Mouse (Mus musculus) urinary bladder, postnatal 10 days (tissue): ENCODE measurements around the gene 9330182L06Rik.

Experiments
- DNase-seq: peaks from one replicate; pipeline ENCODE4 v3.0.0; 2022; ENCODE audit warnings: low spot score

The 9330182L06Rik gene

DNA sequence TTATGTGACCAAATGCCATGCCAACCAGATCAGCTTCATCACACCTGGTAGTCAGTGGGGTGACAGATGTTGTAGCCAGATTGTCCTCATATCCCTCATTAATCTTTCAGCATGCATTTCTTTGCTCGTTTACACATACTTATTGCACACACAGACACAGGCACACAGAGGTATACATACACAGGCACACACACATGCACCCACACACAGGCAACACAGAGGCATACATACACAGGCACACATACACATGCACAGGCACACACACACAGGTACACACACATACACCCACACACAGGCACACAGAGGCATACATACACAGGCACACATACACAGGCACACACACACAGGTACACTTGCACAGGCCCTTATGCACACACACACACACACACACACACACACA, 99.0 kb downstream of the 9330182L06Rik start:
- DNase-seq: no peak

DNA sequence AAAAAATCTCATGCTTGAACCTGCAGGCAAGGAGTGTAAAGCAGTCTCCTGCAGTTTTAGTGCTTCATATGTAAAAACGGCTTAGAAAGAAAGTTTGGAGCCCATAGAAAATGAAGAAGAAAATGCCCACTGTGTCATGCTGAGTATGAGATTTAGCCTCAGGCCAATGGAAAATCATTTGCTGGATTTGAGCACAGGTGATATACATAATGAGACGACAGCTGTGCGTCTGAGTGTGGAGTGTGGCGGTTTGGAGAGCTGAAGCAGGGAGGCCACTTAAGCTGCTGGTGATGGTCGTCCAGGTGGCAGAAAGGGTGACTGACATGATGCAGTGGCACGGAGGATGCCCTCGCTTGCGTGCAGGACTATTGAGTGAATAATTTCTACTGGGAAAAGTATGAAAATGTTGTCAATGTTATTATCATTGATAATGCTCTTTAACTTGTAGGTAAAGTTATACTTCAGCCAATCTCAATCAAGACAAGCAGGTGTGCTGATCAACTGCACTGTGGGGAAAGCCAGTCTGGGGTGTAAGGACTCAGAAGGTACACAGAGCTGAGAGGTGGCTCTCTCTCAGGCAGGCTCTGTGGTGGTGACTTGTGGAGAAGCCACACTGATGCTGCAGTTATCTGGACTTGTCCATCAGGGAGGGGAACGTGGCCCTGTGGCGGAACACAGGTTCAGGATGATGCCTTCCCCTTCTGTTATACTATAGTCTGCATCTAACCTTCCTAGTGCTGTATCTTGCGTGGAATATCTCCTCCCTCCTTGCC, 102.2 kb downstream of the 9330182L06Rik start:
- DNase-seq: no peak

DNA sequence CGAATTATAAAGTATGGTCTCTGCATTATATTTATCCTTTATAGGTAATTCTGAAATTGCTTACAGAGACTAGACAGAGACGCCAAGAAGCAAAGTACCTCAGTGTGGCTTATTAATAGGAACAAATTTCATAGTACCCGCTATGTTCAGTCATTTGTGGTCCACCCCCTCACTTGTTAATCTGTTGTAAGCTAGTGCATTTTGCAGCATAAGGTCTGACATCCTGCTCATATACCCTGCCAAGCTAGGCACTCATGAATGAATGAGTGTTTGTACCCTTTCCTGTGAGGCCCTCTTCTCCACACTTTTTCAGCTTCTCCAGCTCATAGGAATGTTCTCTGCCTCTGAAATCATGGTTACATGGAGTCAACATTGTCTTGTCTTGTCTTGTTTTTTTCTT, 105.2 kb downstream of the 9330182L06Rik start:
- DNase-seq: no peak

DNA sequence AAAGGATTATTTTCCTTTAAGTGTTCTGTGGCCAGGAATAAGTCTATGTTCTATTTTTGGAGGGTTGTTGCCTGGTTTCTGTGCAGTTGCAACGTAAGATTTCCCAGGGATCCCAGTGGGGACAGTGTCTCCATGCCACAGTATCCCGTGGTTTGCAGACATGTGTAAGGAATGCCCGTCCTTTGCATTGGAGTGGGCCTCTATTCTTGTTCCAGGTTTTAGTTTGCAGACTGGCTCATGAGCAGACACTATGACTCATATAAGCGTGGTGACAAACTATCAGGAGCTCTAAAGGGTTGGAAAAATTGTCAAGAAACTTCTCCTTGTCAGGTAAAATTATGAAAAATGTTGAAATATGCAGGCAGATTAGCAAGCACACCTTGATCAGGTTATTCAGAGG, 107.4 kb downstream of the 9330182L06Rik start:
- DNase-seq: no peak

DNA sequence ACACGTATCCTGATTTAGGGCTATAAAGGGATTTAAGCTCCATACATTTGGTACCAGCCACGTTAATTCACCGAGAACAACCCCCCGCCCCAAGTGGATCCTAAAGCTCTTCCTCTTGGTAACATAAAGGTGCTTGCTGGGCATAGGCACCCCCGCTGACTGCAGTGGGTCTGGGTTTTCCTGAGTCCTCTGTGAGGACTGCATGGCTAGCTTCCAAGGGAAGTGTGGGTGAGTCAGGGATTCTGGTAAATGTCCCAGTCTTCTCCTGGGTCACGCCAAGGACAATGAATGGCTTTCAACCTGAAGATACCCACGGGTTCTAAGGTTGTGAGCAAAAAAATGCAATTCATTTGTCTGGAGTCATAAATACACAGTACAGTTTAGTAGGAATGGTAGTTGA, 124.0 kb downstream of the 9330182L06Rik start:
- no peak for DNase-seq

DNA sequence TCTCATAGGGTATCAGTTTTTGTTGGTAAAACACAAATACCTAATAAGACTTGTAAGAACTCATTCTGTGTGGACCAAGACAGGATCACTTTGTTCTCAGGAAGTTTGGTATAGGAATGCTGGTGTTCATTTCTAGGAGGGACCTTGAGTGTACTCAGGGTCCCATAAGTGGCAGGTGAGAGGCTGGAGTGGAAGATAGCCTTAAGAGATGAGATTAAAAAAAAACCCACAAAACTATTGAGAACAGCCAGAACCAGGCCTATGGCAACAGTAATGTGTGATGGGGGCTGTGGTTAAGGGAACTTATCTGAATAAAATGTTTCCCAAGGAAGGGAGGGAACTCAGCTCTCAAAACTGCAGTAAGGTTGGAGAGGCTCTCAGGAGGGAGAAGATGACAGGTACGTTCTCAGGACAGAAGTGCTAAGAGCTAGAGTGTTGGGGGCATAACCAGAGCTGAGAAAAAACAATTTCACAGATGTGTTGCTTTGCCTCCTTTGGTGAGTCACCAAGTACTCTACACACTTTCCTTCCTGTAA, 126.0 kb downstream of the 9330182L06Rik start:
- DNase-seq: no peak

DNA sequence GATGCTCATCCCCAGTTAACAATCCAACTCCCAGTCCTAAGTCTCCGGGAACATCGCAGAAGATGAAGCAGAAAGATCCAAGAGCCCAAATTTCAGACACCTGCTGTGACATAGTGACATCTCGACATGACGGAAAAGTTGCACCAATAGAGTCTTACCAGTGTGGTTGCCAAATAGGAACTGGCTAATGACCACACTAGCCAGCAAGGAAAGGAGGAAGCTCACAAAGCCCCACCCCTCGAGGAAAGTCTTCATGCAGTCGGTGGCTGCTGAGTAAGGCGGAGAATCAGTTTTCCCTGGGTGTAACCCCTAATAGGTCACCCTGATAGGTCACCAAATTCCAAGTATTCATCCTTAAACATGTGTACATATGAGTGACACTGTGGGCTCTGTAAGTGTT, 151.2 kb downstream of the 9330182L06Rik start:
- no peak for DNase-seq

DNA sequence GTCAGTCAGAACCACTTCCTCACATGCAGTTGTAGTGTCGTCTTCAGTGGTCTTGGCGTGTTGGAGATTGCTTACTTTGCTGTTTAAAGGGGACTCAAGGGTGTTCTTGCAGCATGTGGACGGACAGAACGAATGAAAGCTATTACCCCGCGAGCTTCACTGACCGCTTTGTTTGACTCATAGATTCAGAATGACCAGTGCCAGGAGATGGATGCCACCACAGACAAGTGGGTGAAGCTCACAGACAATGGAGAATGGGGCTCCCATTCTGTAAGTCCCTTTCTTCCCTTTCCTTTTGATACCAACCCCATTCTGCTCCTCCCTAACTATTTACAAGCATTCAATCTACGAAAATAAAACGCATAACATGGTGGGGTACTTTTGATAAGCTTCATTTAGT, 151.9 kb downstream of the 9330182L06Rik start:
- no peak for DNase-seq

DNA sequence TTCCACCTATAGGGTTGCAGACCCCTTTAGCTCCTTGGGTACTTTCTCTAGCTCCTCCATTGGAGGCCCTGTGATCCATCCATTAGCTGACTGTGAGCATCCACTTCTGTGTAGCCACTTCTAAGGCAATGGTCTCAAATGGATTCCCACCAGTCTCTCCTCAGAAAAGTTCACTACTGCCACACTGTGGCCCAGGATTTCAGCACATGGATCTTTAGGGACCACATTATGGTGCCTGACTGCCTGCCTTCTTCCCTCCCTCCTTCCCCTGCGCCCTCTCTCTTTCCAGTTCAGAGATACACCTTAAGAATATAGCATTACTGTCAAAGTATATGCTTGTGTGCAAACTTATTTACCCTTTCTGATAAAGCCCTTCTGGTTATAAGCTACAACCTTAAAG, 154.0 kb downstream of the 9330182L06Rik start:
- DNase-seq: no peak

DNA sequence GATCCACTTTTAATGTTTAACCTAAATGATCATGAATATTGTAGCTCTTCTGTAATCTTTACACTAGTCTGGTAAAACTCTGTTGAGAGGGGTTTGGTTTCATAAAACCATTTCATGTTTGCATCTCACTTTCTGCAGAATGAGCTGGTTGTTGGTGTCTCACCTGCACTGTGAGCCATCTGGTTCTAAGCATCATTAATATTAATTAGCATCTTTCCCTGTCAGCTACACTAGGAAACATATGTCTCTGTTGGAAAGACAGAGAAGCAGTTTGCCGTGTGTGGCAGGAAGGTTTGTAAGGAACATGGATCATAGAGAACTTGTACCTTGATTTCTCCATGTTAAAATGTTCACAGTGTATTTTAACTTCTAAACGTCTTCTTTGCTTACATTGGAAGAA, 158.5 kb downstream of the 9330182L06Rik start:
- DNase-seq: no peak

DNA sequence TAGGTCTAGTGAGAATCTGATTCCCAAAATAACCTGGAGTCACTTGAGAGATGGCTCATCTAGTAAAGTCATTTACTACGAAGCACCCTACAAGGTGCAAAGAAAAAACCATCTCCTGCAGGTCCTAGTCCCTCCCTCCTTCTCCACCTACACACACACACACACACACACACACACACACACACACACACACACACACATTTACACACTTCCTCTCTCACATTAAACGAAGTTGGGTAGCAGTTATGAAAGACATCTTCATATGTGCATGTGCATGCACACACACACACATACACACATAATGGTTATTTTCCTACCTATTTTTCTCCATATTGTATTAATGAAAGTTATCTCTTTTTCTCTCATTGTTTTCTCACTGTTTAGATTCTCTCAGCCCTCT, 161.2 kb downstream of the 9330182L06Rik start:
- no peak for DNase-seq

DNA sequence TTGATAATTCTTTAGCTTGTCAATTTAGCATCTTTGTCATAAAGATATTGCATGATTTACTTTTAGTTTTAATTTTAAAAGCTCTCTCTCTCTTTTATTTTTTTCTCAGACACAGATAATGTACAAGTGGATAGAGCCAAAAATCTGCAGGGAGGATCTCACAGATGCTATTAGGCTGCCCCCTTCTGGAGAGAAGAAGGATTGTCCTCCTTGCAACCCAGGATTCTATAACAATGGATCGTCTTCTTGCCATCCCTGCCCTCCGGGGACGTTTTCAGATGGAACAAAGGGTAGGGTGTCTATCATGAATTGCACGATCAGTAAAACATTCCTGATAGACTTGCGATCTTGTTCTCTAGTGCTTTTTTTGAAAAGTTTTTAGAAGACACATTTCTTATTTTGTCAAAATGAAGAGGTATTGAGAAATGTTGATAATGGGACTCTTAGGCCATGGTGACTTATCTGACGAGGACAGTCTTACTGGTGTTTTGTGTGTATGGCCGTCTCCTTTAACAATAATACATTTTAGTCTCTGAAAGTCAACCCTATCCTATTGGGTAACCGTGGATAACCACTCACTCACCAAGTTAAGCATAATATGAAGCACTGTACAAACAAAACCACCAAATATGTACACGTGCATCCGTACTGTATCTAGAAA, 161.8 kb downstream of the 9330182L06Rik start:
- DNase-seq: no peak

DNA sequence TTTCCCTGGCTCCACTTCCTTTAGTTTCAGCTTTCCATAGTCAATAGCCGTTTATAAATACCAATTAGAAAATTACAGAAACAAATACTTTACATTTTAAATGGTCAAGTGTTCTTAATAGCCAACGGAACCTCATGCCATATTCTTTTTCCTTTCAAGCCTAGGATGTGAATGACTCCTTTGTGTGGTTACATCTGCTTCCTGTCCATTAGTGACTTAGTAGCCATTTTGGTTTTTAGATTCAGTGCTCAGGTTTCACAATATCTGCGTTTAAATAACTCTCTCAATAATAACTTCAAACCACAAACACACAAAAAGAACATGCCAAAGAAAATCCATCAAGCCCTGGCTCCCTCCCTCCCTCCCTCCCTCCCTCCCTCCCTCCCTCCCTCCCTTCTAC, 162.8 kb downstream of the 9330182L06Rik start:
- no peak for DNase-seq

DNA sequence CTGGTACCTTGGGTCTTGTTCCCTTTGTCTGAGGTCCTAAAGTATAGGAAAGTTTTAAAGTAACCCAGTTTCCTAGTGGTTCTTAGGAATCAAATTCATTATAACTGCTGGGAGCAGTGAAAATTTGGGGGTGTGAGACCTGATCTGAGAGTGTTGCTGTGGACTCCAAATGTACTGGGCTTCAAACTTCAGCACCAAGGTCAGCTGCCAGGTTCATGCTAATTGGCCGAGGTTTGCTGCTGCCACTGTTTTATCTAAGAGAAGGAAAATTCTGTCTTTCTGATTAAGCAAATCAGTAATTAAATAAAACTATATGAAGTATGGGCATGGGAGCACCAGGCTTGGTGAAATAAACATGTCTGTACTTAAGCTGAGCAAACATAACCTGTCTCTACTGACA, 180.2 kb downstream of the 9330182L06Rik start:
- DNase-seq: no peak

DNA sequence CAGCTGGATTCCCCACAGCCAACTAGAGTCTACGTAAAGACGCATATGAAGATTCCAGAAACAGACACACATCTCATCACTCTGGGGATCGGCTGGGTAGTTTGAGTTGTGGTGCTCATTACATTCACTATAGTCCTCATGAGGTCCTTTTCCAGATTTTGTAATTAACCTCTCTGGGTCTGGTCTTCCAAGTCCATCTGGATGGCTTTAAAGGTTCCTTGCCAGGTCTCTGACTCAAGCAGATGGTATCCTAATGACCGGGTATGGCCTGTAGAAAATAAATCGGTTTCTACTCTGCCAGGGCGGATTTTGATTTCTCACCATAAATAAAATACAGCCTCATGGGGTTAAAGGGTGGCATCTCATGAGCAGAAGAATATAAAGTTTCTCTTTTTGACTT, 183.0 kb downstream of the 9330182L06Rik start:
- DNase-seq: no peak

DNA sequence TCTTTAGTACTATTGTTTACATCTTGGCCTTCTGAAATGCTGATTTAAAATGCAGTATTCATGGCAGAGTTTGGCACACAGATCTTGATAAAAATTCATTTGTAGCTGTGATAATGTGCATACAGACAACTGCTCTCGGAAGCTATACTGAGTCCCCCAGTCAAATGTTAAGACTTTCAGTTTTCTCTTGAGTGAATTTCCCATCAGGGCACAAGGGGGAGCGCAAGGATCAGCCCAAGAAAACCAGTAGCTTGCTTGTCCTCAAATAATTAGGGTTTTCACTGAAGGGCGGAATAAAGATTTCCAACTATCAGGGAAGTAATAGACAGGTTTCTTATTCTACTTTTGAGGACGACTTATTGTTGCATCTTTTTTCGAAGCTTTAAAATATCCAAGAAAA, 183.7 kb downstream of the 9330182L06Rik start:
- DNase-seq: no peak

DNA sequence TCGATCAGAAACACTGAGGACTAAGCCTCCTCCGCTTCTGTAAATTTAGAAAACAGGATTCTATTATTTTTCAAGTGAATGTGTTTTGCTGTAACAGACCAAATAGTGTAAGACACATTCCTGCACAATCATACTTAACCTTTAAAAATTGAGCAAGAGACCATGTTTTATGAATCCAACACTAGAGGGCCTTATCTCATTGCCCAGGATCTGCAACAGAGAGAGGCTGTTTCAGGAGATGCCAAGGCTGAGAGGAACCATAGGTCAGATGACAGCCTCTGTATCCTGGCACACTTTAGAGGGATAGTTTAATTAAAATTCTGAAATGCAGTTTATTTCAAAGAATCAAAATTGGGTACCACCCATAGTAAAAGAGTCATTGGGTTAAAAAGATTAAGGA, 187.4 kb downstream of the 9330182L06Rik start:
- DNase-seq: no peak

DNA sequence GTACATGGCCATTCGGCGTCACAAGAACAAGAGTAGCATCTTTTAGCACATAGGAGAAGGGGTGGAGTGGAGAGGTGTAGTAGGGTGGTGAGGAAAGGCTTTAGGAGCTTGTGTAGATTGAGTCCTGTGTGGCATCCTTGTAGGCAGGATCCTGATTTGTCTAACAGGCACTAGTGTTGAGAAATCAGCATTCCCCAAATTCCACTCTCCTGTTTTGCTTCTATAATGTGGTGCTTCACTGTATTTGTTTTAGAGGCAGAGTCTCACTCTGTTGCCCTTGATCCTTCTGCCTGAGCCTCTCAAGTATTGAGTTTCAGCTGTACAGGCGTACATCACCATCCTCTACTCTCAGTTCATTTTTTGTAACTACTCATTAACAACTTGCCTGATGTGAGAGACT, 211.7 kb downstream of the 9330182L06Rik start:
- DNase-seq: no peak

DNA sequence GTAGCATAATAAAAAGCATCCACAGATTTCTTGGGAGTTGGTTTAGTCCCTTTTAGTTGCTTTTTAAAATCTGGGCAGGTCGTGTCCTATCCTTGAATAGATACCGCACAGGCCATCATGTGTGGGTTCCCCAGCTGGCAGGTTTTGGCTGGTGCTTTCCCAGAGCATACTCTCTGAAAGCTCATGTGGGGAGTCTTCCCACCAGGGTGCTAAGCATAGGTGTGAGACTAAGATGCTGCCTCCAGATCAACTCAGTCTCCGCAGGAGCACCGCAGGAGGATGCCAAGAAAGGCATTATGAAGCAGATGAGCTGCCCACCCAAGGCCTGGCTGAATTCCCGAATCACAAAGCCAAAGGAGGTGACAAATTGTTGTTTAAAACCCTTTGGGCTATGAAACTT, 229.5 kb downstream of the 9330182L06Rik start:
- DNase-seq: no peak

DNA sequence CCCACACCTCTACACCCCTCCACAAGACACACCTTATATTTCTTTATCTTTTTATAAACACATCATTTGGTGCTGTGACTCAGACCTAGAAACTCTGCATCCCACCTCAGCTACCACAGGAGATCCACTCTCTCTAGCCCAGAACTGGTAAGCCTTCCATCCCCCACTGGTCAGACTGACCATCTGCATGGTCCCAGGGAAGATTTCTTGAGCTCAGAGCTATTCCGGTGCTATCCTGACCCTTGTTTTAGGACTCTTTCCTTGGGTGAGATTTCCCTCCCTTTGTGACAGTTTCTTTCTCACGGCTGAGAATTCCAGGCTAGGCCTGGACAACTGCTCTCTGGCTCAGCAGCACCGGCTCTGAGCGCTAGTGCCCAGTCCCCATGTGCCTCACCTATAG, 231.3 kb downstream of the 9330182L06Rik start:
- no peak for DNase-seq

DNA sequence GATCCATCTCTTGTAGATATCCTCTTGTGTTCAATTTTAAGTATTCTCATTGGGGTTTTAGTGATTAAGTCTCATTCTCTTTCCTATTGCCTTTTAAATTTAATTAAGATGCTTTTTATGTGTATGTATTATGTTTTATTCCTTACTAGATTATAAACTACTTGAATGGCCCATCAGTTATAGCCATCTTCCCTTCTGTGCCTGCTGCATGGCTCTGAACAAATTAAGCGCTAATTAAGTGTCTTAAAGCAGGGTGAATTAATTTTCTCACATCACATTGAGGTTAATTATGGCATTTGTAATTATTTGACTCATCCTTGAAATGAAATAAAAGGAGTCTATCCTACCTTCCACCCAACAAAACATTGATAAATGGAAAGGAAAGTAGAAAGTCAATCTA, 245.1 kb downstream of the 9330182L06Rik start:
- no peak for DNase-seq

DNA sequence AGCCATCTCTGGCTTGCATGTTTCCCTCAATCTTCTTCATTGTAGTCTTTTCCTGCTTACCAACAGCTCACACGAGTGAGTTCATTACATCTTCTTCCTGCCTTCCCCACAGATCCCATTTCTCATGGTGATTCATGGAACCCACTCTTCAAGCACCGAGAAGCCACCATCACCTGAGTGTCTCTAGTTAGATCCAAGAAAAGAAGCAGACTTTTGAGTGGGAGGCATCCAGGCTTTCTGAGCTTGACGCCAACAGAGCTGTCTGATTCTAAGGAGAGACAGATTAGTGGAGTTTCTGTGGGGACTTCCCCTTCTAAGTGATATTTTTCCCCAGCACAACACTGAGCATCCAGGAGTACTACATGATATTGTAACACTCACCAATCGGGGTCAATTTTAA, 259.6 kb downstream of the 9330182L06Rik start:
- DNase-seq: no peak
